ENCODE assay signal across 1 mouse cellular context in the genomic region with DNA sequence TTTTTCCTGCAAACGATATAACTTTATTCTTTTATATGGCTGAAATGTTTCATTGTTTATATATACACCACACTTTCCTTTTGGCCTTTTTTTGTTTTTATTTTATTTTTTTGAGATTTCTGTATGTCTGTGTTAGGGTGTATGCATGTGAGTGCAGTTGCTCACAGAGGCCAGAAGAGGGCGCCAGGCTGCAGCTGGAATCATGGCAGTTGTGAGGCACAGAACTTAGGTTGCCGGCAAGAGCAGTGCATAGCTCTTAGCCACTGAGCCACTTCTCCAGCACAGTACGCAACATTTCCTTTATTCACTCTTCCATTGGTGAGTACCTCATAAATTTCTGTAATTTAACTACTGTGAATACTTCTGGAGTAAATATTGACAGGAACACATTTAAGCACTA.
TF ChIP-seq lines count a peak whose summit lies in the region.

No protein-coding gene starts in this region.

TF ChIP-seq in CH12.LX, 34 proteins besides CTCF, POLR2A, EP300 and RAD21 (continued from another document):
- no peak for TF ChIP-seq HCFC1 (IDR thresholded peaks at IDR 0.05; ENCODE audit: low read depth, low read length)
- no peak for TF ChIP-seq MEF2A (IDR thresholded peaks at IDR 0.05; ENCODE audit: borderline replicate concordance, low read depth, low read length)
TF ChIP-seq in CH12.LX: peak in this region for 0.
